Mouse (Mus musculus): ENCODE data around the gene Litaf. TPM values are rescaled to one million over a fixed set of nuclear protein-coding genes. Genes with fewer than 3 reads are reported as not detected.
A peak's percentile ranks its signal among the peaks of the same experiment; 100 is the strongest.

The Litaf gene
- polyA plus RNA-seq, 1 experiment from 2014 or later, result 96.0 TPM

- Histone ChIP-seq H3K4me2 (no peak overlapping the region), H3K9me3 (no peaks in the 10 kb centered on the region), H3K9ac (no peak overlapping the region), H3K4me3 (replicated peaks) (no peak overlapping the region), H3K36me3 (no peaks in the 10 kb centered on the region), H3K27me3 (replicated peaks) (no peaks in the 10 kb centered on the region), H3K27ac (no peak overlapping the region), H3K4me1 (no peaks in the 10 kb centered on the region)
- WGBS, result 72% methylated on average over 9 of the region's 9 CpGs
- no peak for ATAC-seq (ENCODE audit: insufficient read depth, low FRiP score, low read depth)
Measured at GRCm38 (mm10) chr16:10998224-10998623, 67.7 kb downstream of the Litaf start.

- Histone ChIP-seq H3K36me3 (no peaks in the 10 kb centered on the region), H3K4me3 (replicated peaks) (no peak overlapping the region), H3K4me1 (no peaks in the 10 kb centered on the region), H3K4me2 (no peak overlapping the region), H3K27ac (no peak overlapping the region), H3K27me3 (replicated peaks) (no peaks in the 10 kb centered on the region), H3K9me3 (no peaks in the 10 kb centered on the region), H3K9ac (no peak overlapping the region)
- ATAC-seq (ENCODE audit: insufficient read depth, low FRiP score, low read depth), result no peak
- 81% methylated on average over 4 of the region's 4 CpGs for WGBS
Measured at GRCm38 (mm10) chr16:10996576-10996975, 69.4 kb downstream of the Litaf start.

GRCm38 (mm10) chr16:10993032-10993744, 72.8 kb downstream of the Litaf start:
- peak; percentile 96 for ATAC-seq (ENCODE audit: insufficient read depth, low FRiP score, low read depth)
- Histone ChIP-seq H3K36me3 (no peaks in the 10 kb centered on the region; the same call in 1 of the 2 replicates), H3K27me3 (replicated peaks) (no peaks in the 10 kb centered on the region), H3K4me2 (peak overlapping the region; percentile 59), H3K4me3 (replicated peaks) (peak overlapping the region; percentile 67), H3K27ac (peak overlapping the region; percentile 89), H3K9me3 (no peaks in the 10 kb centered on the region), H3K9ac (peak overlapping the region; percentile 48), H3K4me1 (peaks cover 13% of the 10 kb centered on the region)
- WGBS, result 7% methylated on average over 35 of the region's 35 CpGs

GRCm38 (mm10) chr16:10992090-10993031, 73.6 kb downstream of the Litaf start:
- ATAC-seq (ENCODE audit: insufficient read depth, low FRiP score, low read depth), result peak; percentile 32; the same call in 1 of the 2 replicates
- no peaks in the 10 kb centered on the region; the same call in 1 of the 2 replicates for H3K36me3 ChIP-seq
- under 1% methylated on average over 52 of the region's 52 CpGs for WGBS
- no peaks in the 10 kb centered on the region for H3K27me3 ChIP-seq (replicated peaks)
- peak overlapping the region; percentile 67 for H3K4me3 ChIP-seq (replicated peaks)
- peaks cover 14% of the 10 kb centered on the region for H3K4me1 ChIP-seq
- H3K9me3 ChIP-seq, result no peaks in the 10 kb centered on the region
- H3K9ac ChIP-seq, result peak overlapping the region; percentile 48
- peak overlapping the region; percentile 59 for H3K4me2 ChIP-seq
- H3K27ac ChIP-seq, result peak overlapping the region; percentile 89

- no peak for ATAC-seq (ENCODE audit: insufficient read depth, low FRiP score, low read depth)
- Histone ChIP-seq H3K9ac (peak overlapping the region; percentile 48; the same call in 1 of the 2 replicates), H3K36me3 (no peaks in the 10 kb centered on the region; the same call in 1 of the 2 replicates), H3K4me3 (replicated peaks) (peak overlapping the region; percentile 67), H3K4me2 (peak overlapping the region; percentile 59), H3K4me1 (peaks cover 14% of the 10 kb centered on the region), H3K27me3 (replicated peaks) (no peaks in the 10 kb centered on the region), H3K27ac (peak overlapping the region; percentile 89), H3K9me3 (no peaks in the 10 kb centered on the region)
- 32% methylated on average over 5 of the region's 5 CpGs for whole genome bisulfite sequencing
Measured at GRCm38 (mm10) chr16:10991737-10992089, 74.2 kb downstream of the Litaf start.

GRCm38 (mm10) chr16:10990763-10991162, 75.2 kb downstream of the Litaf start:
- H3K9ac ChIP-seq, result no peak overlapping the region
- 59% methylated on average over 4 of the region's 4 CpGs for WGBS
- no peaks in the 10 kb centered on the region for H3K9me3 ChIP-seq
- no peak overlapping the region; the same call in 1 of the 2 replicates for H3K4me3 ChIP-seq (replicated peaks)
- no peak overlapping the region for H3K4me2 ChIP-seq
- H3K36me3 ChIP-seq, result no peaks in the 10 kb centered on the region; the same call in 1 of the 2 replicates
- no peak for ATAC-seq (ENCODE audit: insufficient read depth, low FRiP score, low read depth)
- H3K27me3 ChIP-seq (replicated peaks), result no peaks in the 10 kb centered on the region
- H3K4me1 ChIP-seq, result peaks cover 14% of the 10 kb centered on the region
- H3K27ac ChIP-seq, result no peak overlapping the region

GRCm38 (mm10) chr16:10989896-10990295, 76.1 kb downstream of the Litaf start:
- H3K9ac ChIP-seq, result no peak overlapping the region
- H3K9me3 ChIP-seq, result no peaks in the 10 kb centered on the region
- ATAC-seq (ENCODE audit: insufficient read depth, low FRiP score, low read depth), result no peak
- H3K36me3 ChIP-seq, result no peaks in the 10 kb centered on the region; the same call in 1 of the 2 replicates
- H3K4me2 ChIP-seq, result no peak overlapping the region
- peaks cover 14% of the 10 kb centered on the region for H3K4me1 ChIP-seq
- no peak overlapping the region for H3K4me3 ChIP-seq (replicated peaks)
- H3K27ac ChIP-seq, result no peak overlapping the region
- no peaks in the 10 kb centered on the region for H3K27me3 ChIP-seq (replicated peaks)
- WGBS, result 93% methylated on average over 4 of the region's 4 CpGs

- peaks cover 14% of the 10 kb centered on the region for H3K4me1 ChIP-seq
- H3K27ac ChIP-seq, result no peak overlapping the region
- no peaks in the 10 kb centered on the region; the same call in 1 of the 2 replicates for H3K36me3 ChIP-seq
- no peaks in the 10 kb centered on the region for H3K27me3 ChIP-seq (replicated peaks)
- no peak overlapping the region for H3K4me3 ChIP-seq (replicated peaks)
- H3K9ac ChIP-seq, result no peak overlapping the region
- 92% methylated on average over 6 of the region's 6 CpGs for WGBS
- H3K9me3 ChIP-seq, result no peaks in the 10 kb centered on the region
- no peak overlapping the region for H3K4me2 ChIP-seq
- no peak for ATAC-seq (ENCODE audit: insufficient read depth, low FRiP score, low read depth)
Measured at GRCm38 (mm10) chr16:10989361-10989760, 76.6 kb downstream of the Litaf start.

- Histone ChIP-seq H3K36me3 (no peaks in the 10 kb centered on the region; the same call in 1 of the 2 replicates), H3K4me2 (no peak overlapping the region), H3K4me1 (peaks cover 14% of the 10 kb centered on the region), H3K27ac (no peak overlapping the region), H3K9ac (no peak overlapping the region), H3K9me3 (no peaks in the 10 kb centered on the region), H3K27me3 (replicated peaks) (no peaks in the 10 kb centered on the region), H3K4me3 (replicated peaks) (no peak overlapping the region)
- 72% methylated on average over 9 of the region's 9 CpGs for WGBS
- no peak for ATAC-seq (ENCODE audit: insufficient read depth, low FRiP score, low read depth)
Measured at GRCm38 (mm10) chr16:10988261-10988660, 77.7 kb downstream of the Litaf start.

- H3K4me2 ChIP-seq, result no peak overlapping the region
- H3K4me3 ChIP-seq (replicated peaks), result no peak overlapping the region
- H3K36me3 ChIP-seq, result no peaks in the 10 kb centered on the region
- H3K27ac ChIP-seq, result peak overlapping the region; percentile 32; the same call in 1 of the 2 replicates
- no peaks in the 10 kb centered on the region for H3K27me3 ChIP-seq (replicated peaks)
- no peak for ATAC-seq (ENCODE audit: insufficient read depth, low FRiP score, low read depth)
- 45% methylated on average over 5 of the region's 5 CpGs for WGBS
- peaks cover 19% of the 10 kb centered on the region for H3K4me1 ChIP-seq
- no peaks in the 10 kb centered on the region for H3K9me3 ChIP-seq
- H3K9ac ChIP-seq, result no peak overlapping the region
Measured at GRCm38 (mm10) chr16:10984534-10984933, 81.4 kb downstream of the Litaf start.

GRCm38 (mm10) chr16:10981493-10982070, 84.4 kb downstream of the Litaf start:
- Histone ChIP-seq H3K4me1 (peaks cover 21% of the 10 kb centered on the region), H3K27me3 (replicated peaks) (no peaks in the 10 kb centered on the region), H3K9me3 (no peaks in the 10 kb centered on the region), H3K4me3 (replicated peaks) (no peak overlapping the region), H3K4me2 (no peak overlapping the region), H3K36me3 (no peaks in the 10 kb centered on the region), H3K27ac (0 out of 2 replicates have a peak overlapping the region, but pooled peaks have one; percentile 51), H3K9ac (no peak overlapping the region)
- WGBS, result 68% methylated on average over 7 of the region's 7 CpGs
- ATAC-seq (ENCODE audit: insufficient read depth, low FRiP score, low read depth), result no peak

Data from stomach, embryonic 15.5 days (tissue).